Mouse (Mus musculus) right cerebral cortex, postnatal 10 days (tissue): ENCODE measurements around the gene Nr5a2.
"Not testable (repeated sequence)": the region's sequence is repeated elsewhere in the genome, so short reads cannot be mapped to it uniquely, and the experiment has no call there.

ENCODE experiments used
- DNase-seq, 2 experiments: peaks; one replicate each; pipeline ENCODE4 v3.0.0; 2021; ENCODE audit warnings: low spot score in 2 of 2

Nr5a2 gene

GRCm38 (mm10) chr1:136840512-136840911, 119.7 kb downstream of the Nr5a2 start:
- no peak for DNase-seq

GRCm38 (mm10) chr1:136839202-136839601, 121.0 kb downstream of the Nr5a2 start:
- DNase-seq, result no peak

DNA sequence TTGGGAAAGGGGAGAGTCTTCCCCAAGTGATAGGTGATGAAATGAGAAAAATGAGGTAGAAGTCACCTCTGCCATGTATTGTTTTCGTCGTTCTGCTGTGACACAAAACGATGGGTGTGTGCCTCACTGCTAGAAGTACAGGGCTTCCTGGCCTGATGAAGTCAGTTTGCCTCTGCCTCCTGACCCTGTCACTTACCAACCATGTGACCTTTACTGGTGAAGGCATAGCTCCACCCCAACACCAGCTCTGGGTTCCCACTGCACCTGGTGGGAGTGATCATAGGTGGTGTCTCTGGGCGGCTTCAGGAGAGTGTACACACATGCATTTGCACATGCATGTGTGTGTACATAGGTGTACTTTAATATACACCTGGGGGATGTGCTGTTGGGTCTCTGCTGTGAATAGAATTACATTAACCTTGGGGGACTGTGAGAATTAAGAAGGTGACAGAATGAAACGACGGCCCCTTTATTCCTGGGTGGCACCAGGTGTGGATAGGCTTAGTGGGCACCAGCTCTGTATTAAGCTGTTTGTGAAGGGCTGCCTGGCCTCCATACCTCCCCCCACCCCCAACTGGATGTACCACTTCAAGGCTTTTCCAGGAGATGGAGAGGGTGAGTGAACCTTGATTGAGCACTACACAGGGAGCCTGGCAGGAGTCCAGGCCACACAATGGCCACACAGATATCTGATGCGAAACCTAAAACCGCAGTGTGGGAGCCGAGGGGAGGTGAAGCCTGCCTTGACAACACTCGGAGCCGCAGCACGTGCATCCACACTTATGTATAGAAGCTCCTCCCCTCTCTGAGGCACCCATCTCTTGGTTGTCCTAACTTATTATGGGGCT, 127.7 kb downstream of the Nr5a2 start:
- DNase-seq, result no peak

- no peak for DNase-seq
Observed at GRCm38 (mm10) chr1:136830992-136831391, 129.3 kb downstream of the Nr5a2 start.

- no peak for DNase-seq
Observed at GRCm38 (mm10) chr1:136829931-136830330, 130.3 kb downstream of the Nr5a2 start.

DNA sequence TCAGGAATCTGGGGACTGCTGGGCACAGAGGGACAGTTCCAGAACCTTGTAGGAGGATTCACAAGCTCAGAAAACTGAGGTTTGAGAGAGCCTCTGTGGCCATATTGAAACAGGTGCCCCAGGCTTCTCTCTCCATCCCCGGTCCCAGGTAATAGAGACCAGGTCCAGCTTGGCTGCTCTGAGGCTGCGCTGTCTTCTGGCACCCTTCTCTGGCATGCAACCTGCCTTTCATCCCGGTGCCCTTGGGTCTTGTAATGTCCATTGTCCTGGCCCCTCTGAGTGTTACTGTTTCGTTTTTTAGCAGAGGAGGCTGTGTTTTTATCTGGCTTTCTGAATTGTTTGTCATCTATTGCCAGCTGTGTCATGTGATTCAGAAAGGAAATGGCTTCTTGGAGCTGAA, 136.4 kb downstream of the Nr5a2 start:
- DNase-seq, result no peak

GRCm38 (mm10) chr1:136800625-136801024, 159.6 kb downstream of the Nr5a2 start:
- DNase-seq, result no peak

DNA sequence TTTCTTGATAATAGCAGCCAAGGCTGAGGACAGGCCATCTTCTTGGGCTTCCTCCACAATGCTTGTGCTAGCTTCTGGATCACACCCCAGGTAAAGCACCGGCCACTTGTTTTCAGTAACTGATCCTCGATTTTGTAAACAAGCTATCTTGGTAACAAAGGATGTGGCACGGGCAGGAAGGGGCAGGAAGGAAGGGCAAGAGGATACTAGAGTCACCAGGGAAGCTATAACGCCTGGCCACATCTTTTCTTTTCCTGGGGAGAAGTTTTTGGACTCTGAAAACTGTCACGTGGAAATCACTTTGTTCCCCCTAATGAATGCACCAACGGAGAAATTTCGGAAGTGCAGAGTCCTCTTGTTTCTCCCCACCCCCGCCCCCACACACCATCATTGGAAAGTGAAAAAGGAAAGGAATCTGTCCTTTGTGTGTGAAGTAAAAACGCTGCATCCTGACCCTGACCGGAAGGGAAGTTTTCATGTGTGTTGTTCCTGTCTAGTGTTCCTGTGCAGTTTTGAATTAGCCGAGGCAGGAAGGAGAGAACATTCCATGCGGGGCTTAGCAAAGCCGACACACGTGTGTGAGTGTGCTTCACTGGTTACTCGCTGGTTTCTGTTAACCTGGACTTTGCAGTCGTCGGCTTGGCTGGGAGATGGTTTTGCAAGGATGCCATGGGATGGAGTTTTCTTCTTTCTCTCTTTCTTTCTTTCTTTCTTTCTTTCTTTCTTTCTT, 163.7 kb downstream of the Nr5a2 start:
- DNase-seq, result no peak

GRCm38 (mm10) chr1:136792957-136793883, 167.0 kb downstream of the Nr5a2 start:
- not testable (repeated sequence) for DNase-seq
